Mouse (Mus musculus): ENCODE measurements around the gene Chchd2. TPM values are rescaled to one million over a fixed set of nuclear protein-coding genes. Genes with fewer than 3 reads are reported as not detected.

Gene Chchd2
- polyA plus RNA-seq, 1 experiment = 775 TPM

DNA sequence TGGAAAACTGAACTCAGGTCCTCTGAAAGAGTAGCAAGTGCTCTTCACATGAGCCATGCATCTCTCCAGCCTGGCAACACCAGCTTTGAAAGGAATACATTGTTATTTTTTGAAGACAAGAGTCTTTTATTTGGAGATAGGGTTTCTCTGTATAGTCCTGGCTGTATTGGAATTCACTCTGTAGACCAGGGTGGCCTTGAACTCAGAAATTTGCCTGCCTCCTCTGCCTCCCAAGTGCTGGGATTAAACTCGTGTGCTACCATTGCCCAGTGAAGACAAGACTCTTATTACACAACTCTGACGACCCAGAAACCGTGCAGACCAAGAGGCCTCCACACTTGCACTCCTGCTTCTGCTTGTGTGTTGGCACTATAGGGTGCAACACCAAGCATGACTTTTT lies 7.4 kb downstream of the Chchd2 start:
- no peak for DNase-seq (ENCODE audit: extremely low spot score in 1 of 2, low spot score in 1 of 2)

DNA sequence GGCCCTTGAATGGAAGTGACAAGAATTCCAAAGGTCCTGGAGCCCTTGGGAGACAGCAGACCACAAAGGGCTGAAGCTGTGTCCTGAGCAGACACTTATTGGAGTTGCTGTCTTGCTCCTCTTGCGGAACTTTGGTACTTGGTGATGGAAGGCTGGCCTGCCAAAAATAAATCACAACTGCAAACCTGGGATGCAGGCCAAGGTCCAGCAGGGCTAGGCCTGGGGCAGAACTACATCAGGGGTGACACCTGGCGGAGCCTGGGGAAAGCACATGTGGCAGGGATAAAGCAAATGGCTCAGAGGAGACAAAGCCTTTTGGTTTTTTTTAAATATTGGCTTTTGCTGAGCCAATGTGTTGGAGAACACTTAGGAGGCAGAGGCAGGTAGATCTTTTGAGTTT lies 8.3 kb downstream of the Chchd2 start:
- peak in 1 of 2 experiments; percentile 50 for DNase-seq (ENCODE audit: extremely low spot score in 1 of 2, low spot score in 1 of 2)

DNA sequence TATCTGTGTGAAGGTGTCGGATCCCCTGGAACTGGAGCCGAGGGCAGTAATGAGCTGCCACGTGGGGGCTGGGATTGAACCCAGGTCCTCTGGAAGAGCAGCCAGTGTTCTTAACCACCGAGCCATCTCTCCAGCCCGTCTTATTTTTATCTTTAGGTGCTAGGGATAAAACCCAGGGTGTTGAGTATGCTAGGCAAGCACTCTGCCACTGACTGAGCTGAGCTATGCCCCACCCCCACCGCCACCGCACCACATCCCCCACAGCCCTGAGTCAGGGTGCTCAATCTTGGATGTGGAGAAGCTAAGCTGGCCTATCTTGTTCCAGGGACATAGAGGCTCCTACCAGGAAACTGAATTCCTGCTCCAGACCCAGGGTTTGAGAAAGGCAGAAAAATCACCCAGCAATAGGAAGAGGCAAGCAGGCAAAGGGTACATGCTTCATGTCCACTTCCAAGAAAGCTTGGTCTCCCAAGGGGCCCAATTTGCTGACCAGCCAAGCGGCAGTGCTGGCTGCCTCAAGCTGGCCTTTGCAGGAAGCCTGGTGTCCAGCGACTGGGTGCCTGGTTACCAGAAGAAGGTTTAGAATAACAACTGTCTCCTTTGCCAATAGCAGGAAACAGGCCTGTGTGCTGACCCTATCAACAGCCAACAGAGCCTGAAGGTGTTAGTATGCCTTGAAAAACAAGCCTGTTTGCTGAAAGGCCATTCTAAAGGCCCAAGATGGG lies 9.4 kb downstream of the Chchd2 start:
- peak; percentile 21 to 36 for DNase-seq (ENCODE audit: extremely low spot score in 1 of 2, low spot score in 1 of 2)

DNA sequence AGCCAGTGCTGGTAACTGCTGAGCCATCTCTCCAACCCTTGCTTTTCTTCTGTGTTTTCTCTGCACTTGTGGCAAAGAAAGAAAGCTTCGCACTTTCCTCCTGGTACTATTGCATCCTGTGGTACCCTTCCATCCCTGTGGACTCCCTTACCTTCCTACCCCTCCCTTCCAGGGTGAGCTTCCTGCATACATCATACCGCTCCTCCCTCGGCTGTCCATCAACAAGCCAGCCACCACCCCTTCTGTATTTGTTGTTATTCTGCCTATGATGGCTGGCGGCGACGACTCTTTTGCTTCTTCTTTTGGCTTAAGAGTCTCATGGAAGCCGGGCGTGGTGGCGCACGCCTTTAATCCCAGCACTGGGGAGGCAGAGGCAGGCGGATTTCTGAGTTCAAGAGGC lies 12.2 kb downstream of the Chchd2 start:
- DNase-seq (ENCODE audit: extremely low spot score in 1 of 2, low spot score in 1 of 2) = no peak

DNA sequence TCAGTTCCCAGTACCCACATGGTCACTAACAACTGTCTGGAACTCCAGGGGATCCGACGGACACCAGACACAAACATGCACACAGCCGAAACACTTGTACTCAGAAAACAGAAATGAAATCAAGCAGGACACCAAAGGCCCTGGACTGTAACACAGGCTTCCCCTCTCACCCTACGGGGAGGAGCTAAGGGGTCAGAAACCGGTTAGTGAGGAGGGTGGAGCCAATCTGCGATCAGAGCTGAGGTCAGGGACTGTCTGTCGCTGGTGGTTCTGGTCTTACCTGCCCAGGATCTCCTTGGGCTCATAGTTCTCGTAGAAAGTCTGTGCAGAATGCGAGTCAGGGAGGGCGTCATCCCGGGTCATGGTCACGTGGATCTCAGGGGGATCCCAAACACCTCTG lies 13.3 kb downstream of the Chchd2 start:
- no peak for DNase-seq (ENCODE audit: extremely low spot score in 1 of 2, low spot score in 1 of 2)

DNA sequence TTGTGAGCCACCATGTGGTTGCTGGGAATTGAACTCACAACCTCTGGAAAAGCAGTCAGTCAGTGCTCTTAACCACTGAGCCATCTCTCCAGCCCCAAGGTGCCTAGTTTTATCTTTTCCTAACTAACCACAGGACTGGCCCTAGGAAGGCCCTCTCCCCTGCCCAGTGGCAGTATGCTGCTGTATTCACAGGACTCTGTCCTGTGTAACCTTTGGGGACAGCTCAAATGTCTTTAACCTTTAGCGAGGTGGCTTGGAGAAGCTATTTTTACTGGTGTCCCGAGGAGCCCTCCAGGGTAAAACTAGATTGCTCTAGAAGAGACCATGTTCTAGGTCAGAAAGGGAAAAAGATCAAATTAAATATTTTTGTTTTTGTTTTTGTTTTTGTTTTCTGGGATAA lies 16.0 kb downstream of the Chchd2 start:
- DNase-seq (ENCODE audit: extremely low spot score in 1 of 2, low spot score in 1 of 2) = no peak

DNA sequence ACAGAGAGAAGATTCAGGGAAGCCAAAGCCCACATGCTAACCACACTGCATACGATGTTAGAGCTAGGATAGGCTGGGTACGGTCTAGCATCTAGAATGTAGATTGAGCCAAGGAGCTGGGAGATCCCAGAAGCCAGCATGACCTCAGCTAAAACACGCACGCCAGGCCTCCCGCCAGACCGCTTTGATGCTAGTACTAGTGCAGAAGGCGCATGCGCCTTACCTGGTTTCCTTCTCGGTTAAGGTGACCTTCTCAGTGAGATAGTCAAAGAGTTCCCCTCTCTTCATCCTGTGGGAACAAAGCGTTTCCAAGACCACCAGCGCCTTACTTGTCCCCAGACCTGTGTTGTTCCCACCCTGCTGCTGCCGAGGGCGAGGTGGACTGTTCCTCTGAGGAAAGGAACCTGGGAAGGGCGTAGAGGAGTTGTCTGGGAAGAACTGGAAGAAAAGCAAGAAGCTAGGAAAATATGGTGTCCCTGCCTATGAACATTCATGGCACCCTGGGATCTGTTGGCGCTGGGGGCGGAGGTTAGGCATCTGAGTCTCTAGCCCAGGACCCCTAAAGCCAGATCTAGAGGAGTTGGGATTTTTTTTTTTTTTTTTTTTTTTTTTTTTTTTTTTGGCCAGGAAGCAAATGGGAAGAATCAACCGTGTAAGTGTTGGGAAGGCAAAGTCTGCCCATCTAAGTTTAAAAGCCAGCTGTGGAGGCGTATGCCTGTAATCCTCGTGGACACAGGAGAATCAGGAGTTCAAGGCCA lies 17.9 kb downstream of the Chchd2 start:
- DNase-seq (ENCODE audit: extremely low spot score in 1 of 2, low spot score in 1 of 2) = no peak

DNA sequence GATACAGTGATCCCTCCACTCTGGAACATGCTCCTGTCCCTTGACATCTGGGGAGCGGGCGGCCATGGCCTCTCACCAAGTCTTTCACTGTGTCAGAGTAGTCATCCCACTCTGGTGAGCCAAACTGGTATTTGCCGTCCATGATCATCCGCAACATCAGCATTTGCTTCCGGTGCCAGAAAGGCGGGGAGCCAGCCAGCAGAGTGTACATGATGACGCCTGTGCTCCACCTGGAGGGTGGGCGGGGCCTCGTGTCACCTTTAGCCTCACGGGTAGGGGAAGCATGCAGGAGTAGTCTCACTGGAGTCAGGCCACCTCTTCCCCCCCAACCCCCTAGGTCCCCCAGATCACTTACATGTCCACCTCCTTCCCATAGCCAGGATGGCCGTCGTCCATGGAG lies 21.4 kb downstream of the Chchd2 start:
- no peak for DNase-seq (ENCODE audit: extremely low spot score in 1 of 2, low spot score in 1 of 2)

DNA sequence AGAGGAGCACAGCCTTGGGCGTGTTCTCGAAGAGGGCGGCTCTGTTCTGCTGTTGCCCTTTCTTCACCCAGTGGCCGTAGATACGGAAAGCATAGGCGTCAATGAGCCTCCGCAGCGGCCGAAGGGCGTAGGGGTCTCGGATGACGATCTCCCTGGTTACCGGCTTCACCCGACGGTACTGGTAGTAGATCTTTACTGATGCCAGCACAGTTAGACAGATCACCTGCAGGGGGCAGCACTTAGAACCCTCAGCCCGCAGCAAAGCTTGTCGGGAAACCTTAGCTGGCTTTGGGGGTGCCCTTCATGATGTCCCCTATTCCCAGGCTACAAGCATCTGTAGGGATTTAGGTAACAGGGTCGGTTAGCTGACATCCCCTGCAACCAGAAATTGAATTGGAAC lies 22.8 kb downstream of the Chchd2 start:
- peak in 1 of 2 experiments; percentile 57 for DNase-seq (ENCODE audit: extremely low spot score in 1 of 2, low spot score in 1 of 2)

DNA sequence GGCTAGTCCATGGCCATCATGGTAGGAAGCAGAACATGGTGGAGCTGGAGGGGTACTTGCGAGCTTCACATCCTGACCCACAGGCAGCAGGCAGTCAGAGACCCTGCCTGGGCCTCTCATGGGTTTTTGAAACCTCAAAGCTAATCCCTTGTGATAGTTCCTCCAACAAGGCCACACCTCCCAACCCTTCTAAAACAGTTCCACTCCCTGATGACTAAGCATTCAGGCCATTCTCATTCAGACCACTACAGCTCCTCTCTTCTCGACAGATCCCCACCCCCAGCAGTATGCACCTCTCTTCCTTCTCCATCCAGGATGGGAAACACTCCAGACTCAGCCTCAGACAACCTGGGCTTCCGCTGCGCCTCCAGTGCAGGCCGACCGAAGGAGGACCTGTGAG lies 24.9 kb downstream of the Chchd2 start:
- DNase-seq (ENCODE audit: extremely low spot score in 1 of 2, low spot score in 1 of 2) = no peak

DNA sequence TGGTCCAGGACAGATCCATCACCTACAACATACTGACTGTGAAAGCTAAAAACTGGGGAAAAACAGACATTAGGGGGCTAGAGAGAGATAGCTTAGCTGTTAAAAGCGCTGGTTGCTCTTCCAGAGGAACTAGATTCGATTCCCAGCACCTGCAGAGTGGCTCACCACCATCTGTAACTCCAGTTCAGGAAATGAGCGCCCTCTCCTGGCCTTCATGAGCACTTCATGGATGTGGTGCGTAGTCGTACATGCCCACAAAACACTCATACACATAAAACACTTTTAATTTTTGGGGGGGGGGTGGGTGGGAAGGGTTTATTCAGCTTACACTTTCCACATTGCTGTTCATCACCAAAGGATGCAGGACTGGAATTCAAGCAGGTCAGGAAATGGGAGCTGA lies 30.9 kb downstream of the Chchd2 start:
- no peak for DNase-seq (ENCODE audit: extremely low spot score in 1 of 2, low spot score in 1 of 2)

DNA sequence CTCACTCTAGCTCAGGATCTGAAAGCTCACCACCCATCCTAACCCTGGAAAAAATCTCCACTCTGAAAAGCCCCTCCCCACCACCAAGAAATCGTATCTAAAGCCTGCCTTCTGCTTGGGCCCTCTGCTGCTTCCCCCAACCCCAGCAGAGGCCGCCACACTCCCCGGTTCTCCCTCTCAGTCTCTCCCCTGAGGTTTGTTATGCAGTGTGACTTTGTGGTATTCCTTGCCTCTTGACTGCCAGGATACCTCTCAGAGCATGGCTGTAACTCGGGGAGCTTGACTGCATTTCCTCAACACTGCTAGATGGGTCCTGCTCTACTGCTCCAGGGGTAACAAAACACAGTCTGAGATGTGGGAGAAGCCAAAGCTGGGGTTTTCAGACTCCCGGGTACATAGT lies 32.1 kb downstream of the Chchd2 start:
- no peak for DNase-seq (ENCODE audit: extremely low spot score in 1 of 2, low spot score in 1 of 2)

DNA sequence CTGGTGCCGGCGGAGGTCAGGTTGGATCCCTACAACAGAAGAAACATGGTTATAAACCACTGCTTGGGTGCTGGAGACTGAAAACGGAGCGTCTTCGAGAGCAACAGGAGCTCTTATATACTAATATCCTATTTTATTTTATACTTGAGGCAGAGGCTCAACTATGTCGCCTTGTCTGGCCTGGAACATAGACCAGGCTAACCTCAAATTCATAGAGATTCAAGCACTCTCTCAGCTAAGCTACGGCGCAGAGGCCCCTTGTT lies 39.8 kb downstream of the Chchd2 start:
- peak in 1 of 2 experiments; percentile 11 for DNase-seq (ENCODE audit: extremely low spot score in 1 of 2, low spot score in 1 of 2)

DNA sequence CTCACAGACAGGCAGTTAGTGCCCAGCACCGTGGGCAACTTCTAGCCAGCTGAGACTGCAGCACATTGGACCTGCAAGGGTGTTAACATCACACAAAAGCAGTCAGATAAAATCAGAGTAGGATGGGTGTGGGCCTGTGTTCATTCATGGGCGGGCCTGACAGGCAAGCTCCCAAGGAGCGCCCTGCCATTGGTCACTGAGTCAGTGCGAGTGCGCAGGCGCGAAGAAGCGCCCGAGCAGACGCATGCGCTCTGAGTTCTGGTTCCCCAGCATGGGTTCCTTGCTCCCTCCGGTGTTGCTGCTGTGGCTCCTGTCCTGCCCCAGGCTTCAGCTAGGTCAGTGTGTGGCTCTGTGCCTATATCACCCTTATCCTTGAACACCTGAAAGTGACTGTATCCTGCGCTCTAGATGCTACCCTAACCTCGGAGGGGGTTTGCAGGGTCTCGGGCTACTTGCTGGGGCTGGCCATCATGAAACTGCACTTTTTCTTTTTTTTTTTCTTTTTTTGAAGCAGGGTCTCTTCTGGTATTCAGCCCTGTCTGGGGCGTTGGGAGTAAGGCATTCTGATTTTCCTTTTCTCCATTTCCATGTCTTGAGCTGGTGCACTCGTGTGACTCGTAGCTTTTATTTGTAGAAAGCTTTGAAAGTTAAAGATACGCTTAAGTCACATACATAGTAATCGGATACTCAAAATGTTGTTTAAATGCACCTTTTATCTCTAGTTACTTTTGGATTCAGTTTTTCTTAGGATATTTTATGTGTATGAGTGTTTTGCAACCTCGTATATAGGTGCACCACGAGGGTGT lies 40.3 kb downstream of the Chchd2 start, which contains the start of gene Sumf2:
Gene Sumf2, plus strand, starts transcription at position 235 of the 806 bp plus-strand sequence.
- DNase-seq (ENCODE audit: extremely low spot score in 1 of 2, low spot score in 1 of 2) = peak; percentile 91 to 97

DNA sequence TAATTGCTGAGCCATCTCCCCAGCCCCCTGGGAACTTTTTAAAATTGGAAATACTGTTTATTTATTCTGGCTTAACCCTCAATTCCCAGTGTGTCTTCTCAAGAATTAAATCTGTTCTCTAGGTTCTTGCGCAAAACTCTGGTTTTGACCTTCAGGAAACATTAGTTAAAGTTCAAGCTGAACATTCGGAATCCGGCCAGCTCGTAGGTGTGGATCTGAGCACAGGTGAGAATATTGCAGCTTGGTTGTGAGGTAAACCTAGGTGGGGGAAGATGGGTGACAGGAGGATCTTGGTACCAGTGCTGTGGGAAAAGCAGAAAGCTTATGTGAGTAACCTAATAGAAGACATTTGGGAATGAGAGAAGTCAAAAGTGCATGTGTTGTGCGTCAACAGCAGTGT lies 42.4 kb downstream of the Chchd2 start:
- no peak for DNase-seq (ENCODE audit: extremely low spot score in 1 of 2, low spot score in 1 of 2)

Other genes with a start within 250 kb of the Chchd2 start
- gene Zfp11, start 217.4 kb downstream of the Chchd2 start, polyA plus RNA-seq (2012; rRNA removed) = 5.3 and 5.7 TPM in 2 replicates
- gene Sept14, start 179.0 kb downstream of the Chchd2 start, polyA plus RNA-seq (2012; rRNA removed) = 0.08 TPM in 1 of 2 replicates, not detected in the other
- 104 and 105 TPM in 2 replicates for gene Mrps17, start 172.0 kb downstream of the Chchd2 start, polyA plus RNA-seq (2012; rRNA removed)
- gene Nipsnap2, start 162.4 kb downstream of the Chchd2 start, polyA plus RNA-seq (2012; rRNA removed) = 118 and 124 TPM in 2 replicates
- gene Psph, start 100.0 kb downstream of the Chchd2 start, polyA plus RNA-seq (2012; rRNA removed) = 18.9 and 25.2 TPM in 2 replicates
- gene Sumf2, start 40.5 kb downstream of the Chchd2 start, polyA plus RNA-seq (2012; rRNA removed) = 17.9 and 18.0 TPM in 2 replicates
- gene Zbed5, start 8.3 kb upstream of the Chchd2 start, polyA plus RNA-seq (2012; rRNA removed) = 6.1 and 7.5 TPM in 2 replicates
- 28.0 and 35.5 TPM in 2 replicates for gene Phkg1, start 11.1 kb upstream of the Chchd2 start, polyA plus RNA-seq (2012; rRNA removed)
- gene Nupr1l, start 21.1 kb upstream of the Chchd2 start, polyA plus RNA-seq (2012; rRNA removed) = 4.1 and 4.7 TPM in 2 replicates
- 38.1 and 40.1 TPM in 2 replicates for gene Vkorc1l1, start 54.5 kb upstream of the Chchd2 start, polyA plus RNA-seq (2012; rRNA removed)
- gene Gusb, start 115.6 kb upstream of the Chchd2 start, polyA plus RNA-seq (2012; rRNA removed) = 18.3 and 22.1 TPM in 2 replicates
- 25.0 and 29.6 TPM in 2 replicates for gene Asl, start 141.8 kb upstream of the Chchd2 start, polyA plus RNA-seq (2012; rRNA removed)
- gene Crcp, start 141.8 kb upstream of the Chchd2 start, polyA plus RNA-seq (2012; rRNA removed) = 41.8 and 44.8 TPM in 2 replicates
- 32.1 and 34.5 TPM in 2 replicates for gene Tpst1, start 185.9 kb upstream of the Chchd2 start, polyA plus RNA-seq (2012; rRNA removed)